Mouse (Mus musculus): ENCODE data around the gene Tnfsf13.
"Not testable (repeated sequence)": the region's sequence is repeated elsewhere in the genome, so short reads cannot be mapped to it uniquely, and the experiment has no call there.

Tnfsf13 gene

GRCm38 (mm10) chr11:69704613-69705010, 19.0 kb upstream of the Tnfsf13 start:
- DNase-seq (ENCODE audit: low read depth in 2 of 2, low spot score in 2 of 2): no peak

DNA sequence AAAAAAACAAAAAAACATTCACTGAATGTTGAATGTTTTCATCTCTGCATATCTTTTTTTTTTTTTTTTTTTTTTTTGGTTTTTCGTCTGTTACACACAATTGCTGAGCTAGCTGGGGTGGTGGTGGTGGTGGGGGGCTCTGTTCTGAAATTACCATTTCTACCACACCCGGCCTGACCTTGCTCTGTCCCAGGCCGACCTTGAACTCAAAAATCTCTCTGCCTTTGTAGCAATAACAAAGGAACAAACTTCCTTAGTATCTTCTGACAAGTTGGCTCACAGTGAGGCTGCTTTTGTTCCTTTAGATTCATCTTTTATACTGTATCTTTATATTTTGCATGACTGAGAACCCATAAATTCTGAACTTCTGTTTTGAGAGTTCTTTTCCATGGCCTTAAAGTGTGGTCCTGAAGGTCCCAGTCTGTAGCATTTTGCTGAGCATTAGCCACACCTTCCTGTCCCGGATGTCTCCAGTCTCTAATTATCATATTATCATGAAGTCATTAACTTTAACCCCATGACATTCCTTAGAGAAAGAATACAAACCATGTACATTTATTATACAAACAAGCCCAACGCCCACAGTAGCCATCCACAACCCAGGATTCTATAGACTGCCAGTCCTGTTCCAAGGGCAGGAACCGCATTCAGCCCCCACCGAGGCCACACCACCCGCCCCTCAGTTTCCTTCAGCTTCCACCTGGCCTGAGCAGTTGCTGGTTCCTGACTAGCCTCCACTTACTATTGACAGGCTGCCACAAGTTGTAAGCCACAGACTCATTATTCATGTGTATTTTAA, 18.4 kb upstream of the Tnfsf13 start:
- no peak for DNase-seq (ENCODE audit: low read depth in 2 of 2, low spot score in 2 of 2)

- DNase-seq (ENCODE audit: low read depth in 2 of 2, low spot score in 2 of 2): not testable (repeated sequence)
Measured at GRCm38 (mm10) chr11:69703381-69703780, 17.8 kb upstream of the Tnfsf13 start.

- DNase-seq (ENCODE audit: low read depth in 2 of 2, low spot score in 2 of 2): not testable (repeated sequence)
Measured at GRCm38 (mm10) chr11:69702886-69703285, 17.3 kb upstream of the Tnfsf13 start.

GRCm38 (mm10) chr11:69699595-69699994, 14.0 kb upstream of the Tnfsf13 start:
- no peak for DNase-seq (ENCODE audit: low read depth in 2 of 2, low spot score in 2 of 2)

- DNase-seq (ENCODE audit: low read depth in 2 of 2, low spot score in 2 of 2): no peak
Measured at GRCm38 (mm10) chr11:69698574-69698973, 13.0 kb upstream of the Tnfsf13 start.

DNA sequence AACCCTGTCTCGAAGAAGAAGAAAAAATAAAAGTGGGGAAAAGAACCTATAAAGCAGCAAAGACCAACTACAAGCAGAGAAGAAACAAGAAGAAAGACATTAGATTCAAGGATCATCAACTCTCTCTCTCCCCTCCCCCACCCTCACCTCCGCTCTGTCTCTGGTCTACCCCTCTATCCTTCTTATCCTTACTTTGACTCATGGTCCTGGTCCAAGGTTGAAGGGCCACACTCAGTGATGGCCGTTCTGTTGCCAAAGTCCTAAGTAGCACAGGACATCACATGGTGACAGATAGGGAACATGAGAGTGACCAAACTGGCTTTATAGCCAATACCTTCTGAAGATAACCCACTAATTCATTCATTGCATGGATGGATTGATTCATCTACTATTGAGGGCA, 11.8 kb upstream of the Tnfsf13 start:
- DNase-seq (ENCODE audit: low read depth in 2 of 2, low spot score in 2 of 2): no peak

DNA sequence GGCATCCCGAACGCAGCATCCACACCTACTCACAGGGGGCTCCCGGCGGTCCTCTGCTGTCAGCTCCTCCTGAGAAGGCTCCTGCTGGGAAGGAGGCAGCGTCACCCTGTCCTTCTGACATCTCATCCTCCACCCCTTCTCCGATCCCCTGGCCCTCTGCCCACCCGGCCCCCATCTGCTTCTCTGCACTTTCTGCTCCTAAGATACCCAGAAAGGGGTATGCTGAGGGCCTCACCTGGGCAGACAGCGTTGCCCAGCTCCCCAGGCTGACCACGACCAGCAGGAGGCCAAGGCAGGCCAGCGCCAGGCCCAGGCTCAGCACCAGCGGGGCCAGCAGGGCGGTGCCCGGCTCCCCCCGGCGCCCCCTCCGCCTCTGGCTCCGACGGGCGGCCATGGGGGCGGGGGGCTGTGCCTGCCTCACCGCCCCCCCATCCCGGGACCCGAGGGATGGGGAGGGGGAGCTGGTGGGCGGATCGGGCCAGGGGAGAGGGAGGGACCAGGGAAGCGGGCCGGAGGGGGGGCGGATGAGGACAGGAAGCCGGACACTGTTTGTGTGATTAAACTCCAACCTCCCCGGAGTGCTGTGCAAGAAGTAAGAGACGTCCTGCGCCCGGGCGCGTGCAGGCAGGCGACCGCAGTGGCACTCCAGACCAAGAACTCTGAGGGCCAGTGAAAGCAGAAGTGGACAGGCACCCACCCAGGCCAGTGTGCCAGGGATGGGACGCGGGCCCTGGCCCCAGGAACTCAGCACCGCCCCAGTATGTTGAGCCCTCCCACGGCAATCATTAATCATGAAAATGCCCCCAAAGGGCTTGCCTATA, 10.0 kb upstream of the Tnfsf13 start, which contains the start of the genes Tnfsf12 and Tnfsfm13:
TSS of gene Tnfsf12 (minus strand) at position 489 of the 821 bp plus-strand sequence.
TSS of gene Tnfsfm13 (minus strand) at position 738 of the 821 bp plus-strand sequence.
- no peak for DNase-seq (ENCODE audit: low read depth in 2 of 2, low spot score in 2 of 2)

DNA sequence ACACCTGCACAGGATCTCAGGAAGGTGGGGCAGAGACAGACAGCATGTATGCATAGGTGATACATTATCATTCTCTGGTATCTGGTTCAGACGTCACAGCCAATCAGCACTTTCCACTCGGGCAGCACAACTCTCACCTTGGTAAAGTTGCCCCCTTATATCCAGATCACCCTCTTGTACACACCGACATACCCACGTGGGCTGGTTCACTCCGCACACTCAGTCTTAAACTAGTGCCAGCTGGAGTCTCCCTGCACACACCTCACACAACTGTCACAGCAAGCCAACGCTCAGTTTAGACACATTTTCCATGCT, 9.4 kb upstream of the Tnfsf13 start:
- no peak for DNase-seq (ENCODE audit: low read depth in 2 of 2, low spot score in 2 of 2)

GRCm38 (mm10) chr11:69693421-69693965, 7.9 kb upstream of the Tnfsf13 start:
- DNase-seq (ENCODE audit: low read depth in 2 of 2, low spot score in 2 of 2): no peak

- no peak for DNase-seq (ENCODE audit: low read depth in 2 of 2, low spot score in 2 of 2)
Measured at GRCm38 (mm10) chr11:69692863-69693262, 7.3 kb upstream of the Tnfsf13 start.

- DNase-seq (ENCODE audit: low read depth in 2 of 2, low spot score in 2 of 2): no peak
Measured at GRCm38 (mm10) chr11:69692196-69692811, 6.7 kb upstream of the Tnfsf13 start.

- DNase-seq (ENCODE audit: low read depth in 2 of 2, low spot score in 2 of 2): no peak
Measured at GRCm38 (mm10) chr11:69689891-69690290, 4.3 kb upstream of the Tnfsf13 start.

DNA sequence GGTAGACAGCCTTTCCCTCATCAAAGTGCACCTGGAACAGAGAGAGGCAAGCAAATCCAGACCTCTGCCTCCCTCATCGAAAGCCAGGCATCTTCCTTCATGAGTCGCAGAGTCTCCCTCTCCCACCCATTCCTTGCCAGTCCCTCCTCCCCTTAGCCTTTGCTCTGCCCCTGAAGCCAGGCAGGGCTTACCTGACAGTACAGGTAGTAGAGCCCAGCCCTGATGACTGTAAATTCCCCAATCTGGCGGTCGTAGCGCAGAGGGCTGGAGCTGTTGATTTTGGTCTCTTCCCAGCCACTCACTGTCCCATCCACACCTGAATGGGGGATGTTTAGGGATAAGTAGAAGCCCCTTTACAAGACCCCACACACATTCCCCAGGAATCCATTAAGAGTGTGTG, 1.5 kb upstream of the Tnfsf13 start:
- no peak for DNase-seq (ENCODE audit: low read depth in 2 of 2, low spot score in 2 of 2)

- no peak for DNase-seq (ENCODE audit: low read depth in 2 of 2, low spot score in 2 of 2)
Measured at GRCm38 (mm10) chr11:69686377-69686776, 793 bp upstream of the Tnfsf13 start.

DNA sequence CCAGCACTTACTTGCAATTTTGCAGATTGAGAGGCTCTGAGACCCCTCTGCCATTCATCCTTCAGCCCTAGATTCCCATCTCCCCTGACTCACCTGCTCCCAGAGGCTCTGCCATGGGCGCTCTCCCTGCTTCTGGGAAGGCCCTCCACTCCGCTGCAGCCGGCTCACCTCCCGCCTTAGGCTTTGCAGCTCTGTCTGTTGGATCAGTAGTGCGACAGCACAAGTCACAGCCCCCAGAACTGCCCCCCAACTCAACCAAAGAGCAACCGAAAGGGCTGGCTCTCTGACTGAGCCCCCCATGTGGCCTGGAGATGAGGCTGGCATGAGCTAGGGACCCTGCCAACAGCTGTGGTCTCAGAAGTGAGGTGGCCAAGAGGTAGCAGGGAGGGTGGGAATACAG, 648 bp downstream of the Tnfsf13 start:
- DNase-seq (ENCODE audit: low read depth in 2 of 2, low spot score in 2 of 2): no peak

DNA sequence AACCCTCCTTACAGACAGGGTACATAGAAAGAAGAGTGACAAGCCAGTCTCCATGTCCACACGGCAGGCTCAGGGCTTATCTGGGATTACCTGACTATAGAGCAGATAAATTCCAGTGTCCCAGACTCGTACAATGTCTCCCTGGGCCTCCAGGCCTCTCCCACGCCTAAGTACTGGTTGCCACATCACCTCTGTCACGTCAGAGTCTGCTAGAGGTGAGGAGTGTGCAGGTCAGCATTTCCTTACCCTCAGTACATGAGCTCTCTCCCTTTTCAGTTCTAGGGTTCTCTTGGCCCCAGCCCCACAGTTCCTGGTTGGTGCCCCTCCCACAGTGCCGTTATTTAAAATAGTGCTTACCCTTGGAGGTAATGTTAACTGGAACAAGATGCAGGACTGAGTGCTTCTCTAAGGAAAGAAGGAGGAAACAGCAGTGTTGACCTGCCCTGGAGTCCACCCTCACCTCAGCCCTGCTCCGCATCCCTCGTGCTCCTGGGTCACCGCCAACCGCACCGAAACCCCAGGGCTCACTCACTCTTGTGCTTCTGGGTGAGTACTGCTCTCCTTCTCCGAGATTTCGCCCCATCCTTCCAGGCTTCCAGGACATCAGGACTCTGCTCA, 1.3 kb downstream of the Tnfsf13 start:
- DNase-seq (ENCODE audit: low read depth in 2 of 2, low spot score in 2 of 2): no peak

DNA sequence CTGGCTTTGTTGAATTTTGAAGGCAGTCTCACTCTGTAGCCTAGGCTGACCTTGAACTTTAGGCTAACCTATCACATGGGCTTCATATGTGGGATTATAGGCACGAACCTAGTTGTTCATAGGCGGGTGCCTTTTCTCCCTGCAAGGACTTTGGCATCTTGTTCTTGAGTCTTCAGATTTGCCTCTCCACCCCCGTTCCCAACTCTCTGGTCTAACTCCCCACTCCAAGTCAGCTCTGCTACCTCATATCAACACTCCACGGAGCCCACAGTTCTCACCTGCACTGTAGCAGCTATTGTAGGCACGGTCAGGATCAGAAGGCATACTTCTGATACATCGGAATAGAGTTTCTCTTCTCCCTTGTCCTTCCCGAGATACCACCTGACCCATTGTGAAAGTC, 2.0 kb downstream of the Tnfsf13 start:
- DNase-seq (ENCODE audit: low read depth in 2 of 2, low spot score in 2 of 2): no peak

DNA sequence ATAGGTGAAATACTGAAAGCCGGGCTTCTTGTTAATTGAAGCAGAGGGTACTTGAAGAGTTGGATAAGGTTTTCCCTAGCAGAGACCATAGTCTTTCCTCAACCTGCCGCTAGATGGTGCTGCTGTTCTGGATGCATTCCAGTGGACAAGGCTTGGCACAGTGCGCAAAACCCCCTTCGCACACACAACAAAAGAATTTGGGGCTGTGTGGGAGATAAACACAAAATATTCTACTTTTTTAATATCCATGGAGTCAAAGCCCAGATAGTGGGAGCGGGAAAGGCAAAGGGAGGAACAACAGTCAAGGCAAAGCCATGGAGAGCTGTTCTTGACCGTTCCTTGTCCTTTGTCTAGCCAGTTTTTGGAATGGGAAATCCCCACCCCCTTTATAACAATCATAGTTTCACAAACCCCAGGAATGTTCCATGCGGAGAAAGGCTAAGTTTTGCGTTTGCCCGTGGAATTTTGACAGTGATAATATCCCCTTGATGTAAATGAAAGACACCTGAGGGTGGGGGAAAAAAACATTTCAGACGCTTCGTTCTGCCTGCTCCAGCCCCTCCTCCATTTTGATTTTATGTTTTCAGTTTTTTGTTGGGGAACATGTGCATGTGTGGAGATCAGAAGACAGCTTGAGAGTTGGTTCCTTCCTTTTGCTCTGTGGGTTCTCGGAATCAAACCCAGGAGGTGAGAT, 2.6 kb downstream of the Tnfsf13 start:
- DNase-seq (ENCODE audit: low read depth in 2 of 2, low spot score in 2 of 2): peak; percentile 74 to 83

GRCm38 (mm10) chr11:69682209-69682839, 3.3 kb downstream of the Tnfsf13 start:
- no peak for DNase-seq (ENCODE audit: low read depth in 2 of 2, low spot score in 2 of 2)

Data from CD8-positive naive resting alpha-beta T cell, adult 2 months (primary cell).